Mouse (Mus musculus) T-helper 17 cell (primary cell): ENCODE results near the gene Gm20388.

Source experiments
- in situ Hi-C, 2 experiments: fragments of 300-600 bp; cut with MboI, MseI; formaldehyde crosslinking; loops; 1 replicate in 1 of 2; 2 replicates in 1 of 2; pipeline ENCODE4 v1.15.1; 2025; ENCODE audit warnings: high pct_unique_total_duplicates in 2 of 2

The Gm20388 gene

DNA sequence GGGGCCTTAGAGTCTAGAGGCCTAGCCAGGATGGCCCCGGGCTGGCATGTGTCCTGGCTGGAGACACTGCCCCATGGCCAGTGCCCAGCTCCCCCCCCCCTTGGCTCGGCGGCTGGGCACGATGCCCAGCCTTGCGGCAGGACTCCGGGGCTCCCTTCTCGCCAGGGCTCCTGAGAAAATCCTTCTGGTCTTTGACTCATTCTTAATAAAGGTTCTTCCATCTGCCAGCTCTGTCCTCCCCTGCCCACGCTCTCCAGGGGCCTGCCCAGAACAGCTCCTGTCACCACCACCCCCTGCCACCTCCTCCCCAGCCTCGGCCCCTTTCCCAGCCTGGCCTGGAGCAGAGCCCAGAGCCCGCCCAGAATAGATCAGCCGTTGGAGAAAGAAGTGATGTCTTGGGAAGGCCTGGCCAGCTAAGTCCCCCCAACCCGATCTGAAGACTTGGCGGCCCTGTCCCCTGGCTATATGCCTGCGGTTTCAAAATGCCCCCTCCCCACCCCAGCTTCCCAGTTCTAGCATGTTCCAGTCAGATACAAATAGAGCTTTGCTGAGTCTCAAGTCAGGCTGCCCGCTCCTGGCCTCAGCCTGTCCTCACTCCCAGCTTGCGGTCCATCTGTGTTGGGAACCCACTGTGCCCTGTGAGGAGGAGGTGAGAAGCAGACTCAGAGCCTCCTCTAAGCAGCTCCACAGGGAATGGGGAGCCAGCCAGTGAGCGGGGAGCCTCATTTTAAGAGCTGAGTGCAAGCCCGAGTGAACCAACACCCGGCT is 472.0 kb downstream of the Gm20388 start:
- in situ Hi-C loops: no loop called here

DNA sequence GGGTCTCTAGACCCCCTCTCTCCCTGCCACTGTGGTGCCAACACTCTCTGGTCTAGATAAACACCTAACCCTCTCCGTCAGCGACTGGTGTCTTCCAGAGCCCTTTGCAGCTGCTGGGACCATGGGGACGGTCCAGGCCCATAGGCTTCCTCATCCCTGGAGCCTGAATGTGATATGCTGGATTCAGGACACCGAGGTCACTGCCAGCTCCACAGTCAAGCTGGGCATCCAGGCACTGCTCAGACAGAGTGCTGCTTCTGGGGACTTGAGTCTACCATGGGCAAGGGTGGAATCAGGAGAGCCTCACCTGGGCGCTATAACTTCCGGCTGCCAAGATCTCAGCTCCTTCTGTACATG is 472.5 kb downstream of the Gm20388 start:
- in situ Hi-C loops: no loop called here

DNA sequence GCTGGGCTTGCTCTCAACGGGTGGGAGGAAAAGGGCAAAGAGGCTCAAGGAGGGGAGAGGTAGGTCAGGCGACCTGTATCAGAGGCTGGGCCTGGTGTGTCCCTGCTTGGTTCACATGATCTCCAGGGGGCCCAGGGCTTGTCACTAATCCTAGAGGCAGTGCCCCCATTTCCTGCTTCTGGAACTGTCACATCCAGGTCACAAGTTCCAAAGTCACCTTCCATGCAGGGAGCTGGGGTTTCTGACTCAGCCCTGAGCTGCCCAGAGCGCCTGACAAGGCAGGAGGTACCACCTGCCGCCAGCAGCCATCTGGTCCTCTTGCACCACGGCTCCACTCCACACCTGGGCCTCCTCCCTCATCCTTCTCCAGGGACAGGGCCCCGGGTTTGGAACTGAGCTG is 473.1 kb downstream of the Gm20388 start:
- in situ Hi-C loops: no loop called here

DNA sequence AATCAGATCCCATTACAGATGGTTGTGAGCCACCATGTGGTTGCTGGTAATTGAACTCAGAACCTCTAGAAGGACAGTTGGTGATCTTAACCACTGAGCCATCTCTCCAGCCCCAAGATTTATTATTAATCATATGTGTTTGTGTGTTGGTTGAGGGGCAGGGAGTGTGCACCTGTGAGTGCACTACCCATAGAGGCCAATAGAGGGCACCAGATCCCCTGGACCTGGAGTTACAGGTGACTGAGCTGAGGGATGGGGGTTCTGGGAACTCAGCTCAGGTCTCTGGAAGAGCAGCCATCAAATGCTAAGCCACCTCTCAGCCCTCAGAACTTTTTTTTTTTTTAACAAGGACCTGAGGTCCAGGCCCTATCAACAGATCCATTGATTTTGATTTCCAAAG is 474.1 kb downstream of the Gm20388 start:
- in situ Hi-C loops: no loop called here

DNA sequence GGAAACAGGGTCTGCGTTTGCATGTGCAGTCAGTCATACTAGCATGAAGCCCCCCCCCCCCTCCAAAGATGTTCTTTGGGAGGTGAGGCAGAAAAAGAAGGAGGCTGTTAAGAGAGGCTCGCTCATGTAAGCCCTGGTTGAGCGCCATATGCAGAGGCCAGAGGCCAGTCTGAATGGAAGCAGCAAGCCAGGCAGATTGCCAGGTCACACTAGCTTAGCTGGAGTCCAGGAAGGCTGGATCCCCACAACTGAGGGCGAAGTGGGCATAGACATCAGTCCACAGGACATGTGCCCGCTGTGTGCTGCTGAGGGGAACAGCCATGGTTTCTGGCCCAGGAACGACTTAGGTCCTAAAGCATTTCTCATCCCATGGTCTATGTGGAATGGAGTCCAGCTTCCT is 477.6 kb downstream of the Gm20388 start:
- in situ Hi-C loops: no loop called here

DNA sequence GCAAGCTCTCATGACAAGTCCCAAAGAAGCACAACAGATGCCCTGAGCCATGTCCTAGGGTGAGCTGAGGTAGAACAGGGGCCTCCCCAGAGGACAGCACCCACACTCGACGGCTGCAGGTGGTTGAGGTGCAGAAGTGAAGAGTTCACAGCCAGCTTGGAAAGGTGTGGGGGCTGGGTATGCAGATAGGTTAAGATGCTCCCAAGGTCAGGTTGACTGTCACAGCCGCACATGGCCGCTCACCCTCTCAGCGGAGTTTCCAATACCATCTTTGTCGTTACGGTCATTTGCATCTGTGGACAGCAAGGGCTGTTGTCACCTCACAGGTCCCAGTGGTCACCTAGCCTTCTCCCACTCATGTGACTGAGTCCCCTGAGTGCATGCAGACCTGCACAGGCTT is 480.0 kb downstream of the Gm20388 start:
- in situ Hi-C loops: no loop called here

DNA sequence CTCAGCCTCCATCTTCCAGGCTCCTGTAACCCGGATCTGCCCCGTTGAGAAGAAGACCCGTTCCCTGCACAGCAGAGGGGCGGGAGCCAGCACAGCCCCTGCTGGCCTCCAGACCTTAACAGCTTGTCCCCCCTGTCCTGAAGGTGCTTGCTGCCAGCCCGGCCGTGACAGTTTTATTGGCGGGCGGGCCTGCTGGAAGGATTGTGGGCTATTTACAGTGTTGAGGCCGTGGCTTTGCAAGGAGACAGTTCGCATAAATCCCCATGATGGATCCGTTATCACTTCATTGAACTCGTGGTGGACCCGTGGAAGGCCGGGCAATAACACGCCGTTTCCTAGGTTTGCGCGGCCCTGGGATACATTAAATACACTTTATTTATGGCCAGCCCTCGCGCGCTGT is 481.2 kb downstream of the Gm20388 start:
- in situ Hi-C loops: no loop called here

DNA sequence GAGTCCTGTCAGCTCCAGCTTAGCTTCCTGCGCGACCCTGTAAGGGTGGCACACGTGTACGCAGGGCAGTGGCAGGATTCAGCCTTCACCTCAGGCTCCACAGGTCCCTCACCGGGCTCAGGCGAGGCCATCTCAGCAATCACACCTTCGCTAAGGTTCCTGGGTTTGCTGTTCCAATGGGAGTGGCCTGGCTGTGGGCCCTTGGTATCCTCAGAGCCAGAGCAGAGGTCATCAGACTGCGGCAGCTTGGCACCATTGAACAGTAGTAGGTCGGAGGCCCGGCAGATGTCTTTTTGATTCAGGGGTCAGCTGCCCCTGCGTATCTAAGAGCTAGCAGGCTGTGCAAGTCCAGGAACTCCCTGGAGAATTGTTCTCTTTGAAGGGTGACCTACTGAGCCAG is 482.4 kb downstream of the Gm20388 start:
- in situ Hi-C loops: no loop called here

DNA sequence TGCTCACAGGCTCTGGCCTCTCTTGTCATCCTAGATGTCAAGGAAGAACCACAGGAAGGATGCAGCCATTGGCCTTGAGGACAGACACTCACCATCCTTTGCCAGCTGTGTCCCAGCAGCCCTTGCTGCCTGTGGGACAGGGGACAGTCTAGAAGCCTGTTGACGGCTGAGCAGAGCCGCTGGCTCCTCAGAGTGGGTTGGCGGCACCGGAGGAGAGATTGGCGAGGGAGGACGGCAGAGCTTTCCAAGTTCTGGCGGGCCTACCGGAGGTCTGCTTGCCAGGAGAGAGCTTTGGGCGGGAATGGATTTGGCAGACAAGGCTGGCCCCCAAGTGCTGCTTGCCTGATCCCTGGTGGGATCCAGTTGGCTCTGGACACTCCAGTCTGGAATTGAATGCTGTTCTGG is 483.2 kb downstream of the Gm20388 start:
- in situ Hi-C loops: no loop called here

DNA sequence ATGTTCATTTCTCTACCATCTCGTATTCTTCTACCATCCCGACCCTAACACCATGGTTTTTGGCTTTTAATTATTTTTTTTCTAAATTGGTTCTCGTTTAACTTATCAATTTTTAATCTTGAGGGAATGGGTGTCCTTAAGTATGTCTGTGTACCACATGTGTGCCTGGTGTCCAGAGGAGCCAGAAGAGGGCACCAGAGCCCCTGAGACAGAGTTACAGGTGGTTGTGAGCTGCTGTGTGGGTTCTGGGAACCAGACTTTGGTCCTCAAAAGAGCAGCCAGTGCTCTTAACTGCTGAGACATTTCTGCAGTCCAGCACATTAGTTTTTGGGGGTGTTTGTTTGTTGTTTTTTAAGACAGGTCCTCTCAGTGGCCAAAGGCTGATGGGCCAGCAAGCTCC is 485.3 kb downstream of the Gm20388 start:
- in situ Hi-C loops: no loop called here

DNA sequence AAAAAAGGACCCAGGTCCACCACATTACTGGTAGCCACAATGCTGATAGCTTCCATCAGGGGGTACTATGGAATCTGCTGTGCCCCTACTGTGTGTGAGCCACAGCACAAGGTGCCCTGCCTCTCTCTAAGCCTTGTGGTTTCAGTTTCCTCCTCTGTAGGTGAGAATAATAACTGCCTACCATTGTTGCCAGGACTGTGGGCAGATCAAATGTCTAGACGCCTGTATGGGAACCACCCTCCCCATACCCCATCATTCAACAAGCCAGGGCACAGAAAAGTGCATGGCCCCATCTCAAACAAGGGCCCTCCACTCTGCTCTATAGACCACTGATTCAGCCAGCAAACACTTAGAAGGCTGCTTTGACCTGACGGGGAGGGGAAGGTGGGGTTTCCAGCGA is 486.1 kb downstream of the Gm20388 start:
- in situ Hi-C loops: no loop called here

DNA sequence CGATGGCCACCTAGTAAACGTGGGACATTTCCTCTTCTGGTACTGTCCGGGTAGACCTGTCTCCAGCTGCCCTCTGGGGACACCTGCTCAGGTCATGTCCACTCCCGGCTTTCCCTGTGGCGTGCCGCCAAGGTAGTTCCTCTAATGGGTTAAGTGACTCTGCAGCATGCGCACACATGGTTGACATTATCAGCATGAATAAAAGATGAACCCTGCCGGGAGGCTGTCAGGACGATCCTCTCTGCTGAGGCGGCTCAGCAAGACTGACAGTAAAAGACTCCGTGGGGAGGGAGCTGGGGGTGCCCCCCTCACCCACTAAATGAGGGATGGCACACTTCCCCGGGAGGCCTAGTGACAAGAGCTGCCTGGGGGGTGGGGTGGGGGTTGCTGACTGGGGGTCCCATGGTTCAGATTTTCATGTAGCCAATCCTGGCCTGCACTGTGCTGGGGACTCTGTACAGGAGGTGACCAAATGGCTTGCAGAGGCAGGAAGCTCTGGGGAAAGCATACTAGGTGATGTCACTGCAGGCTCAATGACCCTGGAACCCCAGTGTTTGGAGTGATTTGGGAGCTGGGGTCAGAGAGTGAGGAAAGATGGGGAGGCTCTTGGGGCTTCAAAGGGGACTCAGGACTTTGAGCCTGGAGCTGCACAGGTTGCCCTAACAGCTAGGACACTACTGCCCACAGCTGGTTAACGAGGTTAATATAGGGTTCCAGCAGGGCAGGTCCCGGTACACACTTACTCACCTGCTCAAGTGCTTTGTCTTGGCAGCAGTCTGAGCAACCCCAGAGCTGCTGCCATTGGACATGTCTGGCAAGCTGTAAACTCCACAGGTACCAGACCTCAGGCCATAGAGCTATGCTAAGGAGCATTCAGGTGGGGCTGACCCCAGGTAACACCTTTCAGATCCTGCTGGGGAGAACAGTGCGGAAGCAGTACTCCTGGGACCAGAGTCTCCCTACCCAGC is 487.1 kb downstream of the Gm20388 start:
- in situ Hi-C loops: no loop called here

DNA sequence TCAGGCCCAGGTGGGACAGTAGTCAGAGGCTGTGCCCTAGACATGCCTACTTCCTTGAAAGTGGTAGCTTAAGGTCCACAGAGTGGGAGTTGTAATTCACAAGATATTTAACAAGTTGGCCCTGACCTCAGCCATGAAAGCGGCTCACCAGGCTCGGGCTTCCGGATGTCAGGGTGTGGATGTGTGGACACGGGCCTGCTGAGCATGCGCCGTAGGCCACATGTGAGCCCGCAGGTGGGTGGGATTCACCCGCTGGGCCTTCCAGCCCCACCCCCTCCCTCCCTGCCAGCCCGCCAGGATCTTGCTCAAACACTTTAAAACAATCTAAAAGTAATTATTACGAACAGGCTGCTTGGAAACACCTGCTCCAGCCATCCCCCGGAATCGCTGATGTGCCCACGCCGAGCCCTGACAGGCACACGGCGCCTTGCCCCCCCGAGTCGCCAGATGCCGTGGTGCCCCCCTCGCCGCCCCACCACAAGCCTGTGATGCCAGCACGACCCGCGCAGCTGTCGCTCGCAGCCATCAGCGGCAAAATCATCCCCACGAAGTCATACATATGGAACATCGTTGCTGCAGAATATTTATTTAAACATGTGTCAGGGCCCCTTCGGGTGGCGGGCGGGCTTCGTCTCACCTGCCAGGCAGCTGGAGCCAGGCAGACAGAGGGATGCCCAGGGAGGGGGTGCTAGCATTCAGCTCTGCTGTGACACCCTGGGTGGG is 488.7 kb downstream of the Gm20388 start:
- in situ Hi-C loops: no loop called here

DNA sequence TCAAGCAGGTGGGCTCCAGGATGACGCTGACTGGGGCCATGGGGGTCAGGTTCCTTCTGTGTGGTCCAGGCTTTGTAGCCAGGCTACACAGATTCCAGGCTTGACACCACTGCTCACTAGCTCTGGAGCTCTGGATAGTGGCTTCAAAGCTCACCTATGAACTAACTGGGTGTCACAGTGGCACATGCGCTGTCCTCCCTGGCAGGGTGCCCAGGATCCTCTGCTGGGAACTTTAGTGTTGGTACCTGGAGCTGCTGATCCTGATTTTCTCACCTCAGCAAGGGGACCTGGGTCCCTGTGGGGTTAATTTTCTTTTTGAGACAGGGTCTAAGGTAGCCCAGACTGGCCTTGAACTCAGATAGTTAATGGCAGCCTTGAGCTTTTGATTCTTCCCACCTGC is 490.6 kb downstream of the Gm20388 start:
- in situ Hi-C loops: no loop called here

DNA sequence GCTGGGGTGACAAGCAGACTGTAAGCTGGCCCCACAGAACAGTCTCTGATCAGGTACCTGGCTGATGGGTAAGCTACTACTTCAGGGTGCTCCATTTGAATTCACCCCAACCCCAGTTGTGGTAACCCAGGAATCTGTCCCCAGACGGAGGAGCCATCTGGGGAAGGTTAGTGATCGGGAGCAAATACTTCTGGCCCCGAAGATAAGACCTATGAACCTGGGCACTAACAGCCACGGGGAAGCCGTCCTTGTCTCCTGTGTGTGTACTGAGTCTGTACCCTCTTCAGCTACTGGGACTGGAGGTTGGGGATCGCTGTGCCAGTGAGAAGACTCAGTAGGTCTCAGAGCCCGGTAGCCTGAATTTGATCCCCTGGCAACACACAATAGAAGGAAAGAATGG is 491.1 kb downstream of the Gm20388 start:
- in situ Hi-C loops: no loop called here

DNA sequence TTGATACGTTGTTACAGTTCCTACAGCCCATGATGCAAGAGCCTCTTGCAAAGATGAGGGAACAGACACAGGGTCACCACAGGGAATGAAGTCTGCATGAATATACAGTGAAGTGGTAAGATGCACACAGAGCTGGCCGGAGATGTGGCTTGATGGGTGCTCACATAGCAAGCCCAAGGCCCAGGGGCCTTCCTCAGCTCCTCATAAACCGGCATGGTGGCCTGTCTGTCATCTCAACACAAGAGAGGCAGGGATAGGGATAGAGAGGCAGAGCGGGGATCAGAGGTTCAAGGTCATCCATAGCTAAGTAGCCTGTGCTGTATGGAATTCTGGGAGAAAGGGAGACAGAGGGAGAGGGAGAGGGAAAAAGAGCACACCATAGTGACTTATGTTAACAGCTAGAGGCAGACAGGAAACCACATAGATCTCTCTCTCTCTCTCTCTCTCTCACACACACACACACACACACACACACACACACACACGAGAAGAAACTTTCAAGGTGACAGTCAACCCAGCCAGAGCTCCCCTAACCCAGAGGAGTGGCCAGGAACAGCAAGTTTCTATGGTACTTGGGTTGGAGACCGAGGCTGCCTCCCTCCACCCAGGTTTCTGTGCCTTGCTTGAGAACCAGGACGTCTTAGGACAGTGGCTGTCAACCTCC is 493.1 kb downstream of the Gm20388 start:
- in situ Hi-C loops: no loop called here

DNA sequence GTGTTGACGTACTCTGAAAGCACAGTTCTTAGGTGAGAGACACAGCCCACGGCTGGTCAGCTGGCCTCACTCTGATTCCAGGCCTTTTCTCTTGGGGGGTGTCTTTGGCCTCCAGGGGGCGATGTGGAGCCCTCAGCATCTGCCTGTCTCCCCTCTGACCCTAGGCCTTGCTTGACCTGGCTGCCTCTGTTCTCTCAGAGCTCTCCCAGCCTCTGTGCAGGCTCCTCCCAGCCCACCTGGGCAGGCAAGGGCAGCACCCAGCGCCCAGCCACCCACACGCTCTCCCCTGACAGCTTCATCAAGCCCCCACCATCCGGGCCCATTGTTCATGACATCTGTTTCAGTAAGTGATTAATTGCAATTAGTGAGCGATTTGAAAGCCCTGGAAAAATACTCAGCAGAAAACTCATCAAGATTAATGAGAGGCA is 494.0 kb downstream of the Gm20388 start:
- in situ Hi-C loops: no loop called here

DNA sequence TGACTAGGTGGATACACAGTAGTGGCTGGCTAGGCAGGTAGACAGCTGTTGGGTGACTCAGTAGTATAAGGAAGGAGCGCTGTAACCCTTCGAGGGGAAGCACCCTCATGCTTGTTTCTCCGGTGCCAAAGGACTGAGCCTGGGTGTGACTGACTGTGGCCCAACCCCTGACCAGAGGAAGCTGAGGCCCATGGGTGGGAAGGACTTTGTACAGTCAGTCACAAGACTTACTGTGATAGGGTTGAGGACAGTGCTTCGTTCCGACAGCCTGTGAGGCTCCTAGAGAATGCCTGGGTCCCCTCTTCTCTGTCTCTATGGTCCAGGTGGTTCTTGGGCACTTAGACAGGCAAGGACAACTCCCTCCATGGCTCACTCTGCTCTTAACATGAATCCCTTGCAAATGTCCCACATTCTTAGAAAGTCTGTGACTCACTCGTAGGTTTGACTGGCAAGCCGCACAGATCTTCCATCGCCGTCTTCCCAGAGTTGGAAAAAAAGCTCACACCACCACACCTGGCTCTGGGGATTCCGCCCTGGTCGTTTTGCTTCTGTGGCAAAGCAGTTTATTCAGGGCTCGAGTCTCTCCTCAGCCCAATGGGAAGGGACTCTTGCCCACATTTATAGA is 495.5 kb downstream of the Gm20388 start:
- in situ Hi-C loops: no loop called here

DNA sequence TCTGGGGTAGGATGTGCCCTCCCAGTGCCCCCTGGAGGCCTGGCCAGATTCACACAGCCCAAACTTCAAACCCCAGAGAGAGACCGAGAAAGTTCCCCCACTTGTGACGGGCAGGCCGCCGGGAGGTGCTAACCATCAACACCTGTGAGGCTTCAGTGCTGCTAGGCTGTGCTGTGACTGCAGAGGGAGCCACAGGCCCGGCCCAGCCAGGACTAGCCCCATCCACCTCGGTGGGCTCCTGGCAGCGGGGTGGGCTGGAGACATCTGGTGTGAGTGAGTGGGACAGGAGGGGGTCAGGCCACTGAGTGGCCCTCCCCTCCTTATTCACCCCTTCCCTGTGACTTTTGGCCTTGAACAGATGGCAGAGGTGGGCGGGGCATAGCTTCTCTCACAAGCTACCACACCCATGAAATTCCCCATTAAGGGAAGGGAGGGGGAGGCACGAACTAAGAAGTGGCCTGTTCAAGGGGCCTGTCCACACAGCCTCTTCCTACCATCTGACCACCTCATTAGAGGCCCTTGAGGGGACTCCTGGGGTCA is 497.1 kb downstream of the Gm20388 start:
- in situ Hi-C loops: no loop called here

DNA sequence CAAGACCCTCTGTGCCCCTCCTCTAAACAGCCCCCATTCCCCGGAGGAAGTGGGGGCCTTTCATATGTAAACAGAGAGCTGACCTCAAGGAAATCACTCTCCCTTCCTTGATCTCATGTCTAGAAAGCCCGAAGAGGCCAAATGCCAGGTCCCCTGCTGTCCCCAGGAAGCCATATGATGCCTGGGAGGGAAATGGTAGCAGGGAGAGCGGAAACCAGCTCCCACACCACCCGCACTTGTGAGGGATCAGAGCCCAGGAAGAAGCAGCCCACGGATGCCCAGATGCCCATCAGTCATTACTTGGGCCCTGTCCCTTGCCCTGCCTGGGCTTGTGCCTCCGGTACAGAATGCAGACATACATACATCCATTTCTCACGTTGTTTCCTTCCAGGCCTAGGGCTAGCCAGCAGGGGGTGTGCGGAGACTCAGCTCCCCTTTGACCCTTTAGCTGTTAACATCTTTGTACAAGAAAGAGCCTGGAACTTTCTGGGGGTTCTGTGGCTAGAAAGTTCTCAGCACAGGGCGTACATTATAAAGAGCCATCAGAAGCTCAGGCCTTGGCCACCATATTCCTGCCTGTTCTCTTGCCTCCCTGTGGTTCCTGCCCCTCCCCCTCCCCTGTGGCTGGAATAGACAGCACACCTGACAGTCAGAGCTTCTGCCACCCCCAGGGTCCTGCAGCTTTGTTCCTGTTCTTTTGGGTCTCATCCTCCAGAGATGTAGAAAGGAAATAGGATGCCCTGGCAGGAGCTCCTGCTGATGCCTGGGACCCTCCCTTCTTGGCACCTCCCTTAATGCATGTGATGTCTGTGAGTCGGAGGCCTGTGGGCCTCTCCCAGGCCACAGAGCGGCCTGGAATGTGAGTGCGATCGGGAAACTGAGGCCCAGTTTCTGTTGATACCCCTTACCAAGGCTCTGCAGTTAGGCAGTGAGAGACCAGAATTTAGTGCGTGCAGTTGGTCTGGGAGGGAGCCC is 497.9 kb downstream of the Gm20388 start:
- in situ Hi-C loops: no loop called here
